Mouse (Mus musculus) large intestine, adult 2 months (tissue): ENCODE measurements around the gene Abt1. TPM values are rescaled to one million over a fixed set of nuclear protein-coding genes. Genes with fewer than 3 reads are reported as not detected.

Source experiments
- DNase-seq: peaks from one replicate; pipeline ENCODE4 v3.0.0-alpha.2; 2012; ENCODE audit warnings: low read depth, low spot score
- WGBS: fragments of 180-500 bp; shearing (Covaris S2); methylation state at CpG from one replicate; pipeline ENCODE4 v1.1.7; 2018; 5-methylcytosine and 5-hydroxymethylcytosine counted together
- polyA plus RNA-seq: library from polyadenylated mRNA; depleted of rRNA; stranded (reverse); fragments of >200 nt; gene quantifications from 2 replicates; pipeline ENCODE4 v1.2.3, GENCODE M21; 2012; rRNA removed

The Abt1 gene
- 2.9 and 3.1 TPM in 2 replicates for polyA plus RNA-seq

DNA sequence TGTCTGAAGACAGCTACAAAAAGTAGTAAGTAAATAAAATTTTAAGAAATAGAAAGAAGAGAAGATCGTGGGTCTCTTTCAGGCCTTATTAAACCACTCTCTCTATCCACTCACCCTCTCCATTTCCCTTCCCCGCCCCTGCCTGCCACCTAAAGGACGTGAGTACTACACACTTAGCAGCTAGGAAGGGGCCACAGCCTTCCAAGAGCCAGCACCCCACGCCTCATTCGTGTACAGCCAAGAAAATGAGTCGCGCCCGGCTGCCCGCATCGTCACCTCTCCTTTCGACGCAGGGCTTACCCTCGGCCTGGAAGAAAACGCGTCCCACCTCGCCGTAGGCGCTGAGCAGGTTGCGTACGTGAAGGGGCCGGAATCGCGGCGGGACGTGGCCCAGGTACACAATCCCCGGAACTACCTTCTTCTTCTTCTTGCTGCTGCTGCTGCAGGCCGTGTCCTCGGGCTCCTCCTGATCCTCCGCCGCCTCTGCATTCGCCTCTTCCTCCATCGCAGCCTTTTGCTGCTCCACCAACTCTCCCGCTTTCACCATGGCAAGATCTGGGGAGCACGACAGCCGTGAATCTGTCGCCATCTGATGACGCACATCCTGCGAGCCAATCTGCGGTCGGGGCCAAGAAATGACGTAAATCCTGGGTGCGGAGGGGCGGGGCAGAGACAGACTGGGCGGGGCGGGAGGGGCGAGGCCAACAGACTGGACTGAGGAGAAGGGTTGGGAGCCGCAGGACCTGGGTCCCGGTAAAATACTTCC lies at the start of gene Abt1:
Gene Abt1 (minus strand): TSS at position 581 of the 766 bp plus-strand sequence.
- under 1% methylated on average over 48 of the region's 48 CpGs for WGBS
- DNase-seq: no peak

DNA sequence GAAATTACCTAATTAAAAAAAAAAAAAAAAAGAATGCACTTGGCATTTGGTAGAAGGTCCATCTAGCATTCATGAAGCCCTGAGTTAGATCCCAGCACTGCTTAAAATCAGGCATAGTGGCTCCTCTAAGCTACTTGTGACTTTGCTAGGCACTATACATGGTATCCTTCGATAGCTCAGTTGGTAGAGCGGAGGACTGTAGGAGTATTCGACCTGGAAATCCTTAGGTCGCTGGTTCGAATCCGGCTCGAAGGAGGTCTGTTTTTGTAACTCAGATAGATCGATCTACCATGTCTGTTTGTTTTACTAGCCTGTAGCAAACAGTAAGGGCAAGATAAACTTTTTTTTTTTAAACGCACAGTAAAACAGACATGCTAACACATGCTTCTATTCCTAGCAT lies 43.2 kb upstream of the Abt1 start:
- 9% methylated on average over 9 of the region's 9 CpGs for WGBS

DNA sequence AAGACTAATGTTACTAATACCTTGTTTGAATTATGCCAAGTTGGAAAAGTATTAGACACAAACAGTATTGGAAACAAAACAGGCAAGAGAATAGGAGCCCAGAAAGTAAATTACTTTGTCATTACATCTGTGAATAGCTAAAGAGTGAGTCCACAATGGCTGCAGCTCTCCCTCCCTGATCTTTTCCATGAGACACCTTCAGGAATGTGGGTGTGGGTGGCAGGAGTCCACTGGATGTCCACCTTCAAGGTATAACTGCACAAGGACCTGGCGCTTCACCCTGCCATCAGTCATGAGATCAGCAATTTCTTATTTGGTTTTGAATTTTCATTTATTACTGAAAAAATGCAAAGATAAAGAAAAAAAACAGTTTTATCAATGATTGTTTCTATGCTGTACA lies 42.6 kb upstream of the Abt1 start:
- 80% methylated on average over 1 of the region's 1 CpGs for WGBS
- no peak for DNase-seq

More for the DNA sequence above, 43.2 kb upstream of the Abt1 start:
- DNase-seq: no peak

DNA sequence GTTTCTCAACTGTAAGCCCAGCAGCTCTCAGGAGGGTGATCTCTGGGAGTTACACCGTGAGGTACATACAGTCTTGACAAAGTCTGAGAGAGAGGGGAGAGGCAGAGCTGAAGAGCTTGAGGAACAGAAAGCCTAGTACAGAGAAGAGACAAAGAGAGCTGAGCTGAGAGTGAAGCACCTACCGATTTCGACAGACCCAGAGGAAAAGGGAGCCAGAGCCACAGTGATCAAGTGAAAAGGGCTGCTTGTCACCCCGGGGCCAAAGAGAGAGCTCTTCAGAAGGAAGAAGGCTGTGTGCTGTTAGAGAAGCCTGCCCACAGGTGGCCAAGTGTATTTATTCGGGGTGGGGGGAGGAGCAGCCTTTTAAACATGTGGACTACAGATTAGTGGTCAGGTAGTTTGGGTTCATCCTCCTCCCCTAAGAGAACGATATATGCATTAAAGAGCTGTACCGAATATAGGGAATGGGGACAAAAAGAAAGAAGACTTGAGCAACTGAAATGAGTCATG lies 42.0 kb upstream of the Abt1 start, which contains the start of gene Btn1a1:
Gene Btn1a1 (minus strand): TSS at position 302 of the 510 bp plus-strand sequence.
- DNase-seq: no peak
- 5% methylated on average over 7 of the region's 7 CpGs for WGBS

DNA sequence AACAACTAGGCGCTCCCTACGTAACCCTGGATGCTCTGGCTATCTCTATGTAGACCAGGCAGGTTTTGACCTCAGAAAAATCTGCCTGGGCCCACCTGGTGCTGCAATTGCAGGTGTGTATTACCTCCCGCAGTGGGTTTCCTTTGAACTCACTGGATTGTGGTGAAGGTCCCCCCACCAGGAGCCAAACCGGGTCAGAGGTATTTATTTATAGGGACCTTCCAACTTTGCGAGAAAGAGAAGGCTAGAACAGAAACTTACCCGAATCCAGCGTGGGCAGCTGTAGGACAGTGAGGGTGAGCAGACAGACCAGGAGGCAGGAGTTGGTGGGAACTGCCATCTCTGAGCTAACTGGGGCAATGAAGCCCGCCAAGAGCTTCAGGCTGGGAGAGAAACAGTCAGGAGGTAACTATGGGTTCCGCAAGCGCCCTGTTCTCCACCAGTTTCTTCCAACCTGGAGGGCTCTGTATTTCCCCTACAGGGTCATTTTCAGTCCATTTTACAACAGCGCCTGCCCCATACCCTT lies 41.2 kb upstream of the Abt1 start:
- 18% methylated on average over 11 of the region's 11 CpGs for WGBS

DNA sequence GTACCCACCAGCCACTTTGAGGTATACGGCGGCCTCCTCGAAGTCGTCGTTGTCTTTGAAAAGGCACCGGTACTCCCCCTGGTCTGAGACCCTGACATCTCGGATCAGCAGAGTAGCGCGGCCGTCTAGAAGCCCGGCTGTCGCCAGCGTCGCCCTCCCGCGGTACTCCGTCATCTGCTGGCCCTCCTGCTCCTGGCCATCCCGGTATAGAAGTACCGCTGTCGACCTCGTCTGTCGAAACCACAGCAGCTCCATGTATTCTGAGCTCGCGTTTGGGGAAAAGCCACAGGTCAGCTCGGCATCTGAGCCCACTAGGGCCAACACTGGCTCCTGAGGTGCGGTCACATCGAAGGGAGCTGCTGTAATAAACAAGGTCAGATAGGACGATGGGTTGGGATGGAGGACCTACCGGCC lies 40.6 kb upstream of the Abt1 start:
- 1% methylated on average over 29 of the region's 29 CpGs for WGBS
- DNase-seq: no peak

More for the DNA sequence above, 41.2 kb upstream of the Abt1 start:
- DNase-seq: no peak

DNA sequence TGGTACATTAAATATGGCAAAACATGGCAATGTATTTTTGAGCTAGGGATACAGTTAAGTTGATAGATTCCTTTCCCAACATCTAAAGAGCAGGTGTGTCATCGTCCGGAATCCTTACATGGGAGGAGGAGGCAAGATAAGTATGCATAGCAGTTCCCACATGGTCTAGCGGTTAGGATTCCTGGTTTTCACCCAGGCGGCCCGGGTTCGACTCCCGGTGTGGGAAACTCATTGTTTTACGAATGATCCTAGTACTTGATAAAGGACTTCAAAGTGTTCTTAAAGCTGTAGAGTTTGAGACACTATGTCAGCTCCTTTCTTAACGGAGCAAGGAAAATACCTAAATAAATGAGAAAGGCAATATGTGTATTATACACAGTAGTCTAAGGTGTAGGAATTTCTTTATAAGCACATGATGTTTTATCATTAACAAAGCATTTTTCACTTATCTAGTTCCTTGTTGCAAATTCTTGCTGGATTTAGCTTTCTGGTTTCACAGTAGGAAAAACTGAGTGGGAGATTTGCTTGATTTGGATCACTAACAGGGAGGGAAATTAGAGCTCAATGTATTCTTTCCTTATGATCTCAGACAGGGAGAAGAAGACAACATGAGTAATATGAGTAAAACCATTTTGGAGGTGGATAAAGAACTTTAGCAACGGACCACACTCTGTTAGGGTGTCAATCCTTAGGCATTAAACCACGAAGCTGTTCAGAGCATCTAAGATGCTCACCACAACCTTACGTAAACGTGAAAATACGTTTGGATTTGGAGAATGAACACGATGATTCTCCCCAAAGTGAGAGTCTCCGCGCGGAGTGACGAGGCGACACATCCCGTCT lies 39.9 kb upstream of the Abt1 start:
- no peak for DNase-seq
- WGBS: 3% methylated on average over 21 of the region's 21 CpGs

DNA sequence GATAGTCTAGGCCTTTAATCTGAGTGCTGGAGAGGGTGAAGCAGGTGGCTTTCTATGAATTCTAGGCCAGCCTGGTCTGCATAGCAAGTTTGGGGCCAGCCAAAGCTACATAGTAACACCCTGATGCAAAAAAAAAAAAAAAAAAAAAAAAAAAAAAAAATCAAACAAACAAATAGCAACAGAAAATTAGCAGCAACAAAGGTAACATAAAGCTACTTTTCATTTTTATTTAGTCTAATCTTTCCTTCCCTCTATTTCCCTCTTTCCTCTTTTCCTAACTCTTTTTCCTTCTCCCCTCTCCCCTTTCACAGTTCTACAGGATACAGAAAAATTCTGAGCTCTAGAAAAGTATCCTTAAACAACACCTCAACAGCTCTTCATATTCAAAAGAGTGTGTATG lies 39.0 kb upstream of the Abt1 start:
- no peak for DNase-seq

DNA sequence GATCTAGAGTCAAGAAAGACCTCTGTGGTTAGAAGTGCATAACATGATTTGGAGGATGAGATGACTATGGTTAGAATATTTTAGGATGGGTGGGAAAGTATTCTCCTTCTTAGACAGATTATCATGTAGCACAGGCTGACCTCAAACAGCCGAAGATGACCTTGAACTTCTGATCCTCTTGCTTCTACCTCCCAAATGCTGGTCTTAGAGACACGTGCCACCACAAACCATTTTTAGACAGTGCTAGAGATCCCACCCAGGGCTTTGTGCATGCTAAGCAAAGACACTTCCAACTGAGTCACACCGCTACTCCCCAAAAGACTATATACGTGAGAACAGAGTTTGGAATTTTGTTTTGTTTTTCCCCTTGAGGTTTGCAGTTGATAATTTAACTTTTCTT lies 38.4 kb upstream of the Abt1 start:
- WGBS: 89% methylated on average over 4 of the region's 4 CpGs
- no peak for DNase-seq

DNA sequence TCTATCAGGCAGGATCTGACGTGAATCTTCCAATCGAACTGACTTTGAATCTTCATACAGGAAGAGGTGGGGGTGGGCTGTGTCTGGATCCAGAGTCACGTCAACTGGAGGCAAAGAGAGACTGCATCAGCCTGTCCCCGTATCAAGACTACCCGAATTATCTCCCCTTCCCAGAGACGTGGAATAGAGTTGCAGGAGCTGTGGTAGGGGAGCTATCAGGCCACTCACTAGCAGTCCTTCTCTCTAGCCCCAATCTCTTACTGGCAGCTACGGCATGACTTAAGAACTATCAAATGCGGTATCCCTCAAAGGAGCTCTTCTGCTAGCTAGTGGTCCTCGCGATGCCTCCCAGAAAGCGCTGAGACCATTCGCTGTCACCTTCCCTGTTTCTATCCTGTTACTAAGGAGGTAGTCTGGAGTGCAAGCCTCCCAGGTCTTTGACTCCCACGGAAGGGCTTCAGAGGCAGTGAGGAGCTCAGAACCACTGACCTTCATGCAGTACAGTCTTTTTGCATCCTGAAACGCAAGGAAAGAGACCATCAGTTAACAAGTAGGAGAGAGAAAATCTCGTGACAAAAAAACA lies 35.7 kb upstream of the Abt1 start:
- DNase-seq: no peak
- WGBS: 68% methylated on average over 15 of the region's 15 CpGs

DNA sequence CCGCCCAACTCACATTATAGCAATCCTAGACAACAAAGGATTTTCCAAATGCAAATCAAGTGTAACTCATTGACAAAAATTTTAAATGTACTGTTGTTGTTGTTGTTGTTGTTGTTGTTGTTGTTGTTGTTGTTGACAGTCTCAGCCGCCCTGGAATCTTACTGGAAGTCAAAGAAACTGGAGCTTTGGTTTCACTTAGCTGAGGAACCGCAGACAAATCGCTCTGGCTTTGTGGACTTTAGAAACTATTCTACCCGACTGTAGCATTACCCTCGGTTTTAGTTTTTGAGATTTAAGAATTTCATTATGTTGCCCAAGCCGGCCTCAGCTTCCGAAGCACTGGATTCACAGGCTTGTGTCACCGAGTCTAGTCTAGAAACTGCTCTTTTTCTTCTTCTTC lies 30.3 kb upstream of the Abt1 start:
- WGBS: under 1% methylated on average over 9 of the region's 9 CpGs
- no peak for DNase-seq

DNA sequence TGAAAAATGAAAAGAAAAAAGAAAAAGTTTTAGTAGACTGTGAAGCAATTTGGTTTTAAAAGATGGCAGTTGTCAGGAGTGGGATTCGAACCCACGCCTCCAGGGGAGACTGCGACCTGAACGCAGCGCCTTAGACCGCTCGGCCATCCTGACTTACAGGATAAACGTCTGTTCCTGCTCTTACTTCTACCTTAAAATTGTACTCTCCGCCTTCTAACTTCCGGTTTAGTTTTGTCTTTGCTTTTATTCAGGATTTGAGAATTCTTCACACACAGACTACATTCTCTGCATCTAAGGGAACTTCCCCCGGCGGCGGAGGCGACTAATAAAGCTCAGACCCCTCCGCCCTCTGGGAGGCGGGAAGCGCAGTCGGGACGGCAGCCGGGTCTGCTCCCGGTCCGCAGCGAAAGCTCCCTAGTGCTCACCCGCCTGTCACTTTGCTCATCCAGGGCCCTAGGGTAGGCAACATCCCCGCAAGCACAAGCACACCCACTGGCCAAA lies 29.7 kb upstream of the Abt1 start:
- under 1% methylated on average over 25 of the region's 25 CpGs for WGBS
- no peak for DNase-seq

DNA sequence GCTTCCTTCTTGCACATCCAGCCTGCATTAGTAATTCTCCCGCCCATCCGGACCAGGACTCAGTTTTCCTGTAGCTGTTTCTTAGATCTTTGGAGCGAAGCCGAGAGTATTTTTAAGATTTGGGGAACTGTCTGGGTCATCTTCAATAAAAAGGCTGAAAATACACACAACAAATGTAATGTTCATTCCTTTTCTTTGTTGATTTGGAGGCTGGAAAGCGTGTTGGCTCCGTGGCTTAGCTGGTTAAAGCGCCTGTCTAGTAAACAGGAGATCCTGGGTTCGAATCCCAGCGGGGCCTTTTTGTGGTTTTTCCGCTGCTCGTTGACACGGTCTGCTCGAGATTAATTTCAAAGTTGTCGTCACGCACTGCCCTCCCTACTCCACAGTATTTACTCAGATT lies 26.7 kb upstream of the Abt1 start:
- DNase-seq: no peak
- WGBS: under 1% methylated on average over 15 of the region's 15 CpGs

DNA sequence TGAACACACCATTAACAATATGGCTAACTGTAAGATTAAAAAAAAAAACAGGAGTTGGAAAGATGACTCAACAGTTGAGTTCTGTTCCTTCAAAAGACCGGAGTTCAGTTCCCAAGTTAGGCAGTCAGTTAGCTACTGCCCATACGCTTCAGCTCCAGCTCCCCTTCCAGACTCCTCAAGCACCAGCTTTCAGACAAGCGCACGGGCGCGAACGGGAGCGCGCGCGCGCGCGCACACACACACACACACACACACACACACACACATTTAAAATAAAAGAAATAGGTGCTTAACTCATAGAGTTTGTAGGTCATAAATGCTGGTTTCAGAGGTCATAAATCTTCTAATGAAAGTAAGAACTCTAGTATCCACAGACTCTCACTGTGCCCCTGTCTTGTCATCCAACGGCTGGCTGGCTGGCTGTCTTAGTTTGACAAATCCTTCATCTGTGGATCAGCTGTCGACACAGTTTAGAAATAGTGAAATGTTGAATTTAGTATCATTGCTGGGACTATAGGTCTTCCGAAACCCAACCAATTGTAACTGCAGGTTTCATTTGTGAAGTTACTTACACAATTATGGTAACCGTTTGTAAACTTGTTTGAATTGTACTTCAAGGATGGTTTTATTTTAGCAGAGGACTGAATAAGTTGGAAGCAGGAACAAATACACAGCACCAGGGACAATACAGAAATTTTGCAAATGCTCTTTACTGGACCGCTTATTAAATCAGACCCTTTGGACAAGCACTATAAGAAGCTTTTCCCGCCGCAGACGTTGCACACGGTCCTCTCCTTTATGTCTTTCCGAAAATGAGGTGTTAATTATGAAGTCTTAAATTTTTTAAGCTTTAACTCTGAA lies 25.8 kb upstream of the Abt1 start:
- under 1% methylated on average over 24 of the region's 24 CpGs for WGBS
- DNase-seq: no peak

DNA sequence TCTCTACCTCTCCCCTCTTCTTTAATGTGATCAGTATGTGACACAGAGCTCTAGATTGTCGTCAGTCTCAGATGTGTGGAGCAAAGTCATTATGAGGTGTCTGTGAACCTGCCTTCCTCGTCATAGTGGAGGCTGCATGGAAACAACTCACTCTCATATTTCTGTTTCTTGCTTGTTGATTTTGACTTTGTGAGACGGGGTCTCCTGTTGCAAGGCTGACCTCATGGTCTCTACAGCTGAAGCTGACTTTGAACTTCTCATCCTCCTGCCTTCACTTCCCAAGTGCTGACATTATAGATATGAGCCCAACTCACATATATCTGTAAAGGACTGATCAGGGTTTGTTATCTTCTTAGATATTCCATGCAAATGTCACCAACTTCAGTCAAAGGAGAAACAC lies 25.1 kb upstream of the Abt1 start:
- WGBS: 72% methylated on average over 3 of the region's 3 CpGs
- DNase-seq: no peak

DNA sequence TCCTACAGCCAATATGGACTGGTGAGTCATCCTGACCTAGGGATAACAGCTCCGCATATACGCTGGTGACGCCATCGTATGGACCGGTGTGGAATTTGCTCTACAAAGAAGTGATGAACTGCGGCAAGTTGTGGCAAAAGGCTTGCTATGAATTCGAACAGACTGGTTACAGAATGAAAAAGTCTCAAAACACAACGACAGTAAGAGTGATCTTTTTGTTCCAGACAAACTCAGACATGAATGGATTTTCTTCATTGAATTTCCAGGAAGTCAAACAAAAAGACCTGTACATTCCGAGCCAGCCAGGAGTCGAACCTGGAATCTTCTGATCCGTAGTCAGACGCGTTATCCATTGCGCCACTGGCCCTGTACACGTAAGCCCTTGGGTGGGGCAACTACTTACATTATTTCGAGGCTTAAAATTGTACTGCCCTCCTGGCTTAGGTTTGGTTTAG lies 22.9 kb upstream of the Abt1 start:
- WGBS: 1% methylated on average over 16 of the region's 16 CpGs
- no peak for DNase-seq

DNA sequence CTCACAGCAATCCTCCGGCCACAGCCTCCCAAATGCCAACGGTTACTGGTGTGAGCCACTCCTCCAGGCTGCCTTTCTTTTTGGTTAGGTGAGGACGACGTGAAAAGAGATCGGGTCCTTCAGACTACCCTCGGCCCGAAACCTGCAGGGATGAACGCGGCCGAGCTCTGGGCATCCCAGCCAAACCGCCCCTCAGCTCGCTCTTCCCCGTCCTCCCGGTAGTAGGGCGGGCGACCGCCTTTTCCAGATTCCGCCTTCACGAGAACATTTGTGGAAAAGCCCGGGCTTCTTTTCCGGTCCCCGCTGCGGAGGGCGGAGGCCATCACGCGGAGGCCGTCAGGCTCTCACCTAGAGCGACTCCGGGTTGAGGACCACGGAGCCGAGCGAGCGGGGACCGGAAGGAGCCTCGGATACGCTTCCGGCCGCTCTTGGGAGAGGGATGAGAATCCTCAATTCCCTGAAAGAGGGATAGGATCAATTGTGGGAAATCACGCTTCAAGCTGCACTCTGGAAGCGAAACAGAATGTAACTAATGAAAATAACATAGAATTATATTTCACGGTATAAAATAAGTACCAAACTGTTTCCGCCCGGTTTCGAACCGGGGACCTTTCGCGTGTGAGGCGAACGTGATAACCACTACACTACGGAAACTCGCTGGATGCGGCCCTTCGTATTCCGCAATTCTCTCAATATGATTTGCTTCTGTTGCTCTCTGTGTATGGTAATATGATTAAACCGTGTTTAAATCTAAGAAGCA lies 22.1 kb upstream of the Abt1 start:
- DNase-seq: no peak
- WGBS: under 1% methylated on average over 55 of the region's 55 CpGs

DNA sequence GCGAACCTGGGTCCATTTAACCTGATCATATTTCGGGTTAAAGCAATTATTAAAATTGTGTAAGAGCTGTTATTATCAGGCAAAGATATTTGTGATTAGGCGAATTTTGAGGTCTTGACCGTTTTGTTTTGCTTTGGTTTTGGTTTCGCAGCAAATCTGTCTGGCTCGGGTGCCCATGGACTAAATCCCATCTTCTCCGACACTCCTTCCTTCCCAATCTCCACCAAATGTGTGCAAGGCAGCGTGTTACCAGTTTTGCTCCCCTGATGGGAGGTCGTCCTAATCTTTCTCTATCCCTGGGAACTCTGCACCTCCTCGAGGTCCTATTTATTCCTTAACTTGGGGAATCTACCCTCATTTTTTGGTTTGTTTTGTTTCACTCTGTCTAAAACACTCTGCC lies 21.5 kb upstream of the Abt1 start:
- DNase-seq: no peak

More for the DNA sequence above, 21.5 kb upstream of the Abt1 start:
- WGBS: 4% methylated on average over 10 of the region's 10 CpGs
